Mouse (Mus musculus): ENCODE results near the gene Hbq1a.

GRCm38 (mm10) chr11:32285031-32285775 lies 14.7 kb upstream of the Hbq1a start:
- no peak for TF ChIP-seq CTCF (IDR thresholded peaks at IDR 0.05; ENCODE audit: borderline replicate concordance, insufficient read depth, low read length)
- TF ChIP-seq POLR2A (IDR thresholded peaks at IDR 0.05; ENCODE audit: low read depth, low read length), result no peak
